Mouse (Mus musculus) R1 (cell line): Measurements from ENCODE around the gene Il11ra1.
"Not testable (repeated sequence)": the region's sequence is repeated elsewhere in the genome, so short reads cannot be mapped to it uniquely, and the experiment has no call there.

Source experiments
- DNase-seq: peaks from one replicate; pipeline ENCODE4 v3.0.0-alpha.2; 2018; ENCODE audit warnings: low read depth, low spot score

The Il11ra1 gene

DNA sequence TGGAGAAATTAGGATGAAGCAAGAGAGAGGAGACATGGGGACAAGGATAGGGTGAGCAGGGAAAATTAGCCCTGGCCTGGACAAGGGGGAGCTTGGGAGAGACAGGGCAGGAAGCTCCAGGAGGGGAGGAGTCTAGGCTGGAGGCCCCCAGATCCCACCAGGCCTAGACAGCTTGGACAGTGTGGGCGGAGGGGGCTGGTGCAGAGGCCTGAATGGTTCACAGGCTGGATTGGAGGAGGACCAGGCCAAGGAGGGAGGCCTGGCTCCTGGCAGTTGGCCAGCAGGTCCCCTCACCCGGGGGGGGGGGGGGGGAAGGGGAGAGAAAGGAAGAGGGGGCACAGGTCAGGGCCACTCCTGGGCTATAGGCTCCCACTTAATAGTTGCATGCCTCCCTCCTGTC lies 20.5 kb upstream of the Il11ra1 start:
- no peak for DNase-seq

DNA sequence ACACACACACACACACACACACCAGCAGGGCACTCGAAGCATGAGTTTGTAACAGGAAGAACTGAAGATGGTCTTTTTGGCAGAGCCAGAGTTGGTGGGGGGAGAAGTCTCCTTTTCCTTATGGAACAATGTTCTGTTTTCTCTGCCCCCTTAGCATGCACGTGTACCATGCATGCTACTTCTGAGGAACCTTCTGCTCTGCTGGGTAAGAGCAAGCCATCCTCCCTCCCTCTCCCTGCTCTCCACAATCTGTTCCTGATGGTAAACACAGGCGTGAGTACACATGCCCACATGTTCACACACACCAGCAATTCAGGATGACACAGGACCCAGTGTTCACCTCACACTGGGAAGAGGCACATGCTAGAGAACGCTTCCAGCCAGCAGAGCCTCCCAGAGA lies 18.6 kb upstream of the Il11ra1 start:
- no peak for DNase-seq

GRCm38 (mm10) chr4:41681947-41682346 lies 17.8 kb upstream of the Il11ra1 start:
- DNase-seq = no peak

GRCm38 (mm10) chr4:41682789-41683188 lies 17.0 kb upstream of the Il11ra1 start:
- no peak for DNase-seq

DNA sequence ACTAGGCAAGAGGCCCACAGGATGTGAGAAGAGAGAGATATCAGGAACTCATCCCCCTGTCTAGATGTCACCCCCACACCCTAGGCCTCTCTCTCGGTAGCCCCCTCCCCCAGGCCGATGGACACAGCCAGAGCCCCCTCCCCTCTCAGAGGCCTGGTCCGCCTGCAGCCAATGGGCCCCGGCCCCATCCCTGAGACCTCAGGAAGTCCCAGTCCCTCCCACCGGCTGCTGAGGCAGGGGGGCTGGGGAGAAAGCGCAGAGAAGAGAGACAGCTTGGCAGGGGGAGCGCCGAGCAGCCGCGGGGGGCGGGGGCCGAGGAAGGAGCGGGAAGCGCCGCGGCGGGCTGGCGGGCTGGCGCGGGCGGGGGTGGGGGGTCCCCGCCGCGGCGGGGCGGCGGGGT lies 16.5 kb upstream of the Il11ra1 start:
- not testable (repeated sequence) for DNase-seq

DNA sequence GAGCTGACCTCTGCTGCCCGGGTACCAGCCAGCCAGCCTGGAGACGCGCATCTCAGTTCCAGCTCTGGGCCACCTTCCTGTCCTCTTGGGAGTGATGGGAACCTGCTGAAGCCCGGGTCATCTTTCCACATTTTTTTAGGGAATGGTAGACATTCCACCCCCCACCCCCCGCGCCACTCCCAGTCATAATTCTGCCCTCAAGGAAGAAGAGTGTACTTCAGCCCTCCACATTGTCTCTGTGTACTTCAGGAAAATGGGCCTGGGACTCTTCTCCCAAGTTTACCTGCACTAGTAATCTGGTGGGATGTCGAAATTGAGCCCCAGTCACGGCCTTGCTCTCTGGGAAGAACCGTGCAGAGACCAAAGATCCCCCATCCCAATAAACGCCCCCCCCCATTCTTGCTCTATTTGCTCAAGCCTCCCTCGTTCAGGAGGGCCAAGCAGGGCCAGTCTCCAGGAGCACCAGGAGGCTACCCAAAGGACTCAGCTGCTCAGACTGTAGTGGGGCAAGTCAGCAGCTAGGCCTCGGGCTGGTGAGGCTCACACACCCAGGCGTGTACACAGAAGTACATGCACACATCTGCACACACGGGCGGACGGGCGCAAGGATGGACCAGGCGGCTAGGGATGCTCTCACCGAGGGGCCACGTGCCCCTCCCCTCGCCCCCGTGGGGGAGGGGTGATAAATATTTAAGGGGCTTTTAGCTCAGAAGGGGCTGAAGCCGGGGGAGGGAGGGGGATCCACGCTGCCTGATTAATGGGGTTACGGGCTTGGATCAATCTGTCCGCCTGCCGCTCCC lies 15.5 kb upstream of the Il11ra1 start:
- not testable (repeated sequence) for DNase-seq

DNA sequence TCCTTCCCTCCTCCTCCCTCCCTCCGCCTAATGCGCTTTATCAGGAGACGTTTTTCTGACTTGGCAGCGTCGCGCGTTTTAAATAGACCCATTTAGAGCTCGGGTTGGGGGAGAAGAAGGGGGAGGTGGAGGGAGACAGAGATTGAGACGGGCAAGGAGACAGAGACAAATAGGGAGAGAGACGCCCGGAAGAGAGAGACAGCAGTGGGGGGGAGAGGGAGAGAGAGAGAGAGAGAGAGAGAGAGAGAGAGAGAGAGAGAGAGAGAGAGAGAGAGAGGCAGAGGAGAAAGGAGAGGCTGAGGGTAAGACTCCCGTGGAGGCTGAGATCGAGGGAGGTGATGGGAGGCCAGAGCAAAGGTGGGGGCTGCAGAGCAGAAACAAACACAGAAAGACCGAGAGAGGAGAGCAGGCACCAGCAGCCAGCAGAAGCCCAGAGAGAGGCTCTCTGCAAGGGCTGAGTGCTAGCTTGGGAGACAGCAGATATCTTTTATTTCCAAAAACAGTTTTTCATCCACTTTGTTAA lies 14.8 kb upstream of the Il11ra1 start:
- DNase-seq = not testable (repeated sequence)

- DNase-seq = not testable (repeated sequence)
Measured at GRCm38 (mm10) chr4:41685882-41686492, 13.8 kb upstream of the Il11ra1 start.

DNA sequence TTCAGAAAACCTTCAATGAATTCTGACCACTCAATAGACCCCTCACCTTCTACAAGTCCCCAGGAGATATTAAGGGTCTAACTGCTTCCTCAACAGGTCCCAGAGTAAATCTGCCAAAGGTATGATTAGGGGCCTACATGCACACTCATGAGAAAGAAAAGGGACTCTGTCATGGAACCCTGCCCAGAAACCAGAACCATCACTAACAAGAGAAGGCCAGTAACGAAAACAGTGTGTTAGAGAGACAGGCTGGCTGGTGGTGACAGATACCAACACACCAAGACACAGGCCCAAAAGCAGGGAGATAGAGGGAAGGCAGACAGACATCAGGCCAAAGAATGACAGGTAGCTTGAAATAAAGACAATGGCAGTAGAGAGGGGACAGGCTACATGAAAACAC lies 11.2 kb upstream of the Il11ra1 start:
- DNase-seq = not testable (repeated sequence)

DNA sequence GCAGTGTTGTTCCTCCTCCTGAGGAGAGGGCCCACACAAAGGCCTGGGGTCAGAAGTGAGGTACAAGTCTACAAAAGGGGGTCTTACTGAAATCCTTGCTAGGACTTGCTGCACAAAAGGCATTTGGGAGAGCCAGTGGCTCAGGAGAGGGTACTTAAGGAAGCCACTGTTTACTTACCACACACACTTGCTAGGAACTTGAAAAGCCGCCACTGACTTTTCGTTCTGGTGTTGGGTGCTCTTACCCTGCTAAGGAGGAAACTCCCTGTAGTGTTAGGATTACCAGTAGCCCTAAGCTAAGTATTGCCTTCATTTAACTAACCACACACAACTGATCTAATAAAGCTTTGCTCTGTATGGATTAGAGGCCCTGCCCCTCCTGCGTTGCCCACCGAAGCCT lies 9.8 kb upstream of the Il11ra1 start:
- DNase-seq = not testable (repeated sequence)

- DNase-seq = peak; percentile 87
Measured at GRCm38 (mm10) chr4:41693511-41693910, 6.3 kb upstream of the Il11ra1 start.

DNA sequence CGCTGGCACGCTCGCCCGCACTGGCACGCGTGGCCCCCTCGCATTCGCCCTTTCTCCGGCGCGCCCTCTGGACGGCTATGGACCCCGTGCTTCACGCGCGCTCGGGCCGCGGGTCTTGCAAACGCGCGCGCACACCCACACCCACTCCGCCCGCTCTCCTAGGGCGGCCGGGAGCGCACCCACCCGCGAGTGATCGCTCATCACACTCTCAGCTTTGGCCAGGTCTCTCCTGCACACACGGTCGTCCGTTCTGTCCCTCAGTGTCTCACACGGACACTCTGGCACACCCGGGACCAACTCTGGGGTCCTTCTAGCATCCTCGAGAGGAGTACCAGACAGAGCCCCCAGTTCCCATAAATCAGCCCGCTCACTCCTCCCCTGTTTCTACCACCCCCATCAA lies 4.0 kb upstream of the Il11ra1 start:
- not testable (repeated sequence) for DNase-seq

DNA sequence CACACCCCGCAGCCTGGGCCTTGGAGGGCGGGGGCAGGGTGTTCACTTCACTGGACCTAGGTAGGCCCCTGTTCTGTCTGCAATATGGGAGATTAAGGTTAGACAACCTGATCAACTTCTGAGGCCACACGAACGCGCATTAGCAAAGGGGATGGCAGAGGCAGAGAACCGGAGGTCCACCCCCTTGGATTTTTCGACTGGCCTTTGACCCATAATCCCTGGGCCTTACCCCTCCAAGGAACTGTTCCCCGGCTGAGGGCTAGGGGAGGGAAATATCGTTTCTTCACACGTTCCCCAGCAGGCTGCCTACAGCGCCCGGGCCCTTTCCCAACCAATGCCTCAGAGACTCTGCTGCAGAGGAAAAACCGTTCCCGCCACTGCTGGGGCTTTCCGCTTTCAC lies 3.3 kb upstream of the Il11ra1 start:
- DNase-seq = not testable (repeated sequence)

GRCm38 (mm10) chr4:41696930-41697841 lies 2.6 kb upstream of the Il11ra1 start, which contains the start of gene Cntfr:
Cntfr (minus strand) TSS chr4:41697089.
- peak; percentile 76 for DNase-seq

GRCm38 (mm10) chr4:41698421-41699016 lies 1.3 kb upstream of the Il11ra1 start:
- DNase-seq = not testable (repeated sequence)

GRCm38 (mm10) chr4:41700224-41700623 lies 435 bp downstream of the Il11ra1 start:
- DNase-seq = not testable (repeated sequence)

DNA sequence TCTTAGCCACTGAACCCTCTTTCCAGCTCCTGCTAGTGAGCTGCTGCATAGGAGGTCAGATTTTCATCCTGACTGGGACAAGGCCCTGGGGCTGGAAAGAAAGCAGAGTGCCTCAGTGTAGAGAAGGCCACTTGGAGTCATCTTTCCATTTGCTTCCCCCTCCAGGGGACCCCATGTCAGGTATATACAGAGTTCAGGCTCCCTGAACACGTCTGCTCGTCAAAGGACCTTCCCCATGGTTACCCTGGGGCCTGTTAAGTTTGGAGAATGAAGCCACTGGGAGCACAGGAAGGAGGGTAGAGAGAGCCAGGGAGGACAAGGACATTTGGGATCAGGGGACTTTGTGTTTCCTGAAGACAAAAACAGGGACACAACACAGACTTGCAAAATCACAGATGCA lies 2.4 kb downstream of the Il11ra1 start:
- DNase-seq = not testable (repeated sequence)

DNA sequence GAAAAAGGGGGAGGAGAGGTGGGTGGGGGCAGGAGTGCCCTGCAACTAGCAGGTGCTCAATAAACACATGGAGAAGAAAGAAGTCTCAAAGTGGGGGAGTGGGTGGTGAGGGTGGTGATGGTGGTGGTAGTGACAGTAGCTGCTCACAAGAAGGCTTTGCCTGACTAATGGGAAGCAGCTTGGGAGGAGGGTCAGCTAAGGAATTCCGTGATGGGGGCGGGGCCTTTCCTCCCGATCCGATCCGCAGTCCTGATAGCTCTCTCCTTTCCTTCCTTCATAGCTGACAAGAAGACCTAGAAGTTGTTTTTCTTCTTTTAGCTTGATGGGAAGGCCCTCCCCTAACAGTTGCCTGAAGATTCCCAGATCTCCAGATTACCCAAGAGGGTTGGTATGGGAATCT lies 4.9 kb downstream of the Il11ra1 start:
- peak; percentile 46 for DNase-seq

- DNase-seq = no peak
Measured at GRCm38 (mm10) chr4:41705922-41706754, 6.3 kb downstream of the Il11ra1 start.

DNA sequence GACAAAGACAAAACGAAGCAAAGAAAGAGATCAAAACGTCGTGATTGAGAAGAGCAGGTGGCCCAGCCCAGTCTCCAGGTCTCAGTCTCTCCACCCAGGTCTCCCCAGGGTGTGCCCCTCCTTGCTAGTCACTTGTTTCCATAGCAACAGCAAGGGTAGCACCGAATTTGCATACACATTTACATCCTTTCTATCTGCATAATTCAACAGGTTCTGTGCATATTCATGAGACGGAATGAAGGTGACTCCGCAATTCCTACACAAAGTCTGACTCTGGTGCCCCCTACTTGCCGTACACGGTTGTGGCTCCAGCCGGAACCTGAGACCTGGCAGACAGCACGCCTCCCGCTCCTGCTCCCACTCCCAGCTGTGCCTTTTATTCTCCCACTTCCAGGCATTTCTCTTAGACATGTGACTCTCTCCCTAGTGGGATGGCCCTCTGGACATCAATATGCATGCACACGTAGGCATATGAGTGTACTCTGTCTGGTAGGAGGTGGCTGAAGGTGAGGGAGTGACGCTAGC lies 7.3 kb downstream of the Il11ra1 start:
- DNase-seq = peak; percentile 98
